Mouse (Mus musculus) frontal cortex, postnatal 36 days (tissue): ENCODE results near the gene Popdc3.
"Not testable (repeated sequence)": the region's sequence is repeated elsewhere in the genome, so short reads cannot be mapped to it uniquely, and the experiment has no call there.

Experiments
- DNase-seq, 2 experiments: peaks; one replicate each; pipeline ENCODE4 v3.0.0; 2022; ENCODE audit warnings: low spot score in 2 of 2

Gene Popdc3

GRCm38 (mm10) chr10:45311624-45312023 is 133.7 kb downstream of the Popdc3 start:
- no peak for DNase-seq

- DNase-seq = no peak
These were observed 137.0 kb downstream of the Popdc3 start for GRCm38 (mm10) chr10:45314865-45315264.

- no peak for DNase-seq
These were observed 141.0 kb downstream of the Popdc3 start for GRCm38 (mm10) chr10:45318922-45319321.

- no peak for DNase-seq
These were observed 142.4 kb downstream of the Popdc3 start for GRCm38 (mm10) chr10:45320296-45320695.

- no peak for DNase-seq
These were observed 146.3 kb downstream of the Popdc3 start for GRCm38 (mm10) chr10:45324159-45324558.

- no peak for DNase-seq
These were observed 150.5 kb downstream of the Popdc3 start for GRCm38 (mm10) chr10:45328196-45329000.

GRCm38 (mm10) chr10:45334925-45335324 is 157.0 kb downstream of the Popdc3 start:
- no peak for DNase-seq

GRCm38 (mm10) chr10:45335434-45336422 is 157.8 kb downstream of the Popdc3 start, which contains the start of gene Bves:
Gene Bves (plus strand): TSS chr10:45335772.
- peak; percentile 10 to 19 for DNase-seq

- DNase-seq = no peak
These were observed 161.2 kb downstream of the Popdc3 start for GRCm38 (mm10) chr10:45339106-45339505.

GRCm38 (mm10) chr10:45344381-45344780 is 166.5 kb downstream of the Popdc3 start:
- DNase-seq = no peak

- no peak for DNase-seq
These were observed 167.3 kb downstream of the Popdc3 start for GRCm38 (mm10) chr10:45345217-45345616.

GRCm38 (mm10) chr10:45348143-45348542 is 170.2 kb downstream of the Popdc3 start:
- DNase-seq = not testable (repeated sequence)

- no peak for DNase-seq
These were observed 178.2 kb downstream of the Popdc3 start for GRCm38 (mm10) chr10:45356091-45356490.

GRCm38 (mm10) chr10:45363396-45363795 is 185.5 kb downstream of the Popdc3 start:
- DNase-seq = no peak

GRCm38 (mm10) chr10:45366987-45367705 is 189.2 kb downstream of the Popdc3 start:
- DNase-seq = no peak
